Mouse (Mus musculus): Measurements from ENCODE around the gene Mrps12.

The Mrps12 gene

GRCm38 (mm10) chr7:28756079-28756478 is 14.5 kb upstream of the Mrps12 start, which contains the start of gene Ccer2:
Ccer2 (plus strand) TSS chr7:28756174.
- peak; percentile 87 for DNase-seq

GRCm38 (mm10) chr7:28749935-28750334 is 8.3 kb upstream of the Mrps12 start:
- DNase-seq = peak; percentile 87

GRCm38 (mm10) chr7:28741368-28741708 is 282 bp downstream of the Mrps12 start:
- no peak for DNase-seq

- DNase-seq = no peak
Observed at GRCm38 (mm10) chr7:28740949-28741348, 671 bp downstream of the Mrps12 start.

GRCm38 (mm10) chr7:28739829-28740228 is 1.8 kb downstream of the Mrps12 start:
- DNase-seq = no peak

GRCm38 (mm10) chr7:28735701-28736100 is 5.9 kb downstream of the Mrps12 start:
- no peak for DNase-seq

GRCm38 (mm10) chr7:28733211-28733610 is 8.4 kb downstream of the Mrps12 start:
- no peak for DNase-seq

GRCm38 (mm10) chr7:28732341-28733142 is 9.1 kb downstream of the Mrps12 start:
- DNase-seq = peak; percentile 97

- DNase-seq = no peak
Observed at GRCm38 (mm10) chr7:28727649-28728340, 13.8 kb downstream of the Mrps12 start.

GRCm38 (mm10) chr7:28726600-28726999 is 15.0 kb downstream of the Mrps12 start:
- no peak for DNase-seq

- DNase-seq = no peak
Observed at GRCm38 (mm10) chr7:28724613-28725012, 17.0 kb downstream of the Mrps12 start.

GRCm38 (mm10) chr7:28722079-28722478 is 19.5 kb downstream of the Mrps12 start:
- DNase-seq = no peak

- DNase-seq = no peak
Observed at GRCm38 (mm10) chr7:28720753-28721537, 20.7 kb downstream of the Mrps12 start.

- DNase-seq = no peak
Observed at GRCm38 (mm10) chr7:28719650-28720049, 22.0 kb downstream of the Mrps12 start.

- DNase-seq = no peak
Observed at GRCm38 (mm10) chr7:28719159-28719558, 22.5 kb downstream of the Mrps12 start.

GRCm38 (mm10) chr7:28717726-28718125 is 23.9 kb downstream of the Mrps12 start:
- DNase-seq = no peak

- DNase-seq = peak; percentile 96
Observed at GRCm38 (mm10) chr7:28716590-28717281, 24.9 kb downstream of the Mrps12 start, which contains the start of gene Fbxo17. Fbxo17 (plus strand) TSS chr7:28716804.

GRCm38 (mm10) chr7:28715598-28715997 is 26.0 kb downstream of the Mrps12 start:
- DNase-seq = no peak

GRCm38 (mm10) chr7:28714667-28715066 is 27.0 kb downstream of the Mrps12 start:
- no peak for DNase-seq

- no peak for DNase-seq
Observed at GRCm38 (mm10) chr7:28710962-28711361, 30.7 kb downstream of the Mrps12 start.

- no peak for DNase-seq
Observed at GRCm38 (mm10) chr7:28709454-28709853, 32.2 kb downstream of the Mrps12 start.

GRCm38 (mm10) chr7:28702601-28703143 is 38.9 kb downstream of the Mrps12 start:
- DNase-seq = no peak
